Mouse (Mus musculus) CD4-positive helper T cell, adult 2 months (primary cell): ENCODE measurements around the gene Gde1.

Experiments used
- DNase-seq: peaks from one replicate; pipeline ENCODE4 v3.0.0-alpha.2; 2012; ENCODE audit warnings: low read depth, missing footprints, low spot score

The Gde1 gene

DNA sequence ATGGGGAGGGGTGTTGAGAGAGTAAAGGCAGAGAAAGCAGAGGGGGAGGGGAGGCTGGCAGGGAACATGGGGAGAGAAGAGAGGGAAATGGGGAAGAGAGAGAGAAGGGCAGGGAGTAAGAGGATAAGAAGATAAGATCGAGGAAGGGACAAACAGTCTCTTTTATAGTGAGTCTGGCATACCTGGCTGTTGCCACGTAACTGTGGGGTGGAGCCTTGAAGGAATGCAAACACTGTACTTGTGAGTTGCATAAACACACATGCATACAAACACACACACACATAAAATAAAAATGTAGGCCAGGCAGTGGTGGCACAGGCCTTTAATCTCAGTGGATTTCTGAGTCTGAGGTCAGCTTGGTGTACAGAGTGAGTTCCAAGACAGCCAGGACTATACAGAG, 1.6 kb upstream of the Gde1 start:
- no peak for DNase-seq

DNA sequence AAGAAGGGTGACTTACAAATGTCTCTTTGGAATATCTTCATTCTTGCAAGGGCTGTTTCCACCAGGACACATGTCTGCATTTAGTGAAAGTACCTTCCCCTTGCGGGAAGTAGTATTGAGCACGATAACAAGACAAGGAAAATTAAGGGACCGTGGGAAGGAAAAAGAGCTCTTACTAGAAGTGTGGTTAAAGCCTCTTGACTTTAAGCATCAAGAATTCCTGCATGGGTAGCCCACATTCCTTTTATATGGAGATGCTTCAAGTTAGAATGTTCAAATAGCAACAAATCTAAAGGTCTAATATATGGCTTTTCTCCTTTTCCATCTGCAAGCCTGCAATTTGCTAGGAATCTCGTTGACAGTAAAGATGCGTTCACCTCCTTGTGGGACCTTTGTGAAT, 910 bp upstream of the Gde1 start:
- no peak for DNase-seq

DNA sequence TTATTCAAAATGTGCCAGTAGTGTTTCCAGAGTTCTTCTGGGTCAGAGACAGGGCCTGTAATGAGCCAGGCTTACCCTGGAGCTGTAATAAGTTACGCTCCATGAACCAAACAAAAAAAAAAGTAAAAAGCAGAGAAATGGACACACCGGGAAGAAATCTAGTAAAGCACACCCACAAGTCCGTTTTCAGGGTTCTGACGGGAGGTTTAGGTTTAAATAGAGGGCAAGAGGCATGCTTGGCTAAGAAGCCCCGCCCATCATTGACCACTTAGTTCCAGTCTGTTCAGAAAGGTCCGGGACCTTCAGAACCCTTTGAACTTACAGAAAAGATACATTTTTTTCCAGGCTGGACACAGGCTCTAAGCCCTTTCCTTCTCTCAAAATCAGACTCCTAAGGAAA, 473 bp upstream of the Gde1 start:
- DNase-seq = no peak

DNA sequence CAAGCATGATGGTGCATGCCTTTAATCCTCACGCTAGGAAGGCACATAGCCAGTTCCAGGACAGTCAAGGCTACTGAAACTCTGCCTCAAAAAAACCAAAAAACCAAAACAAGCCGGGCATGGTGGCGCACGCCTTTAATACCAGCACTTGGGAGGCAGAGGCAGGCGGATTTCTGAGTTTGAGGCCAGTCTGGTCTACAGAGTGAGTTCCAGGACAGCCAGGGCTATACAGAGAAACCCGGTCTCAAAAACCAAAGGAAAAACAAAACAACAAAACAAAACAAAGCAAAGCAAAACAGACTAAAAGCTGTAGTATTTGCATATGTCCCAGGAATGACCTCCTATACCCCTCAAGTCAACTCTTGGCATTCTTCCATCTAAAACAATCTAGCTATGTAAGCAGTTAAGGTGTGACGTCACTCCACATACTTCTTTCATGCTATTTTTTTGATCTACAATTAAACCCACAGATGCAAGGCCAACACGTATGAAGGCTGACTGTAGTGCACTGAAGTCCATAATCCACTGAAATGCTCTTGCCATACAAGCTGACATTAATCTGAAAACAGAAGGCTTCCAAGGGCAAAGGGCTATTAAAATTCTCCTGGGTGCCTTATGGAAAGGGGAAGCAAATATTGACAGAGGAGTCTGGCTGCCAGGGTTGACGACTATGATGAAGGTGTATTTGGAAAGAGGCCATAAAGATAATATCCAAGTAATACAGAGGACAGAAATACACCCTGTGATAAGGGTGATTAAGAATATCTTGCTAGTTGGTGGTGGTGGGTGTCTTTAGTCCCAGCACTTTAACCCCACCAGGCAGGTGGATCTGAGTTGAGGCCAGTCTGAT, 1.4 kb downstream of the Gde1 start:
- DNase-seq = peak; percentile 44

DNA sequence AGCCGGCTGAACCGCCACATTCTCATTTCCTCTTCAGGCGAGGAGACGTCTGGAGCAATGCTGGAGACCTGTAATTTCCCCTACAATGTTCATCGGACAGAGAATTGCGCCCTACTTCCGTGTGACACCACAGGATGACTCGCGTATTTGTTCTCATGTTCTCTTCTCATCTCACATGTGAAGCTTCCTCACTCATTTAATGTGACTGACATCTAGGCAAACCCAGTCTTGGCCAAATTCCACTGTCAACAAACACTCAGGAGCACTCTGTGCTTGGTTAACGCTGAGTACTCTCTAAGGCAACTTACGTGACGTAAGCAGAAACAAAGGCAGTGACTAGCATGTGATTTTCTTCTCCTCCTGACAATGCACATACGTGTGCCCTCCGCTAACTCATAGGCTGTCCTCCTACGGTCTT, 2.4 kb downstream of the Gde1 start:
- DNase-seq = no peak

DNA sequence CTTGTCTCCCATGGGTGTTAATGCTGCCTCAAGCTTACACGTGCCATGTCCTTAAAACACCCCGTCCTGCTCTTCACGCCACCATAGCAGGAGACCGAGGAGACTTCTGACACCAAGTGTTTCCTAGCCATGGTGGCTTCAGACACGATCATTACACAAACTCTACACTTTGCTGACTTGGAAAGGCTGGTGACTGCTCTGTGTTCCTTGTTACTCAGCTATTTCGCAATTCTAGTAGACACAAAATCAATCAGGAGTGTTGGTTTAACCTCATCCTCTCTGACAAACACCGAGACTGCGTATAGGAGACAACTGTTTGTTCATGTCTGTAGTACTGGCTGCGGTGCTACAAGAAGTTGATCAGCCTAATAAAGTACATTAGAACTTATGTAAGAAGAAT, 6.7 kb downstream of the Gde1 start:
- DNase-seq = no peak

DNA sequence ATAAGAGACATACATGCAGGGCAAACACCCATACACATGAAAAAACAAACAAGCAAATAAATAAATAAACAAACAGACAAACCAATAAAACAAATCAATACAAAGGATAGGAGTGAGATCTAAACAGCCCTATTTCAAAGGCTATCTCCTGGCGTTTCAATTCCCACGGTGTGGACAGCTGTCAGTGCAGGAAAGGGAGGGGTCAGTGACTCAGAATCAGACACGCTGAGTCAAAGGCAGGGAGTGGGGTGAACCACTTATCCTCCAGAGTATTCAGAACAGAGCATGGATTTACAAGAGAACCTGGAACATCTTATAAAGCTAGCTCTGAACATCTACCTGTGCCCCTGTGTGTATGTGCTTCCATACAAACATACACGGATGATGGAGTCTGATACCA, 8.4 kb downstream of the Gde1 start:
- DNase-seq = no peak

GRCm38 (mm10) chr7:118696146-118696545, 9.4 kb downstream of the Gde1 start:
- no peak for DNase-seq

DNA sequence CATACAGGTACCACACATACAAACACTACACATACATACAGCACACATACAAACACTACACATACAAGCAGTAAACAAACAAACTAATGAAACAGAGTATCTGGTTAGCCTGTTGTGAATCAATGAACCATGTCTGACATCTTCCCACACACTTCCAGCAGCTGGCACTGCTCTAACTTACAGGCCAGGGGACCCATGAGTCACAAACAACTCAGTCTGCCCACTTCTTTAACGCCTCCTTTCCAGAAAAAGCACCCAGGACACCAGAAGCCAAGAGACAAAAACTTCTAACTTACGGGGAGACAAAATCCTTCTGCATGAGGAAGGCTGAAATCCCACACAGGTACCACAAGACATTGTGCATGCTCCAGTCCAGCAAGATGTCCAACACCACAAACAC, 14.3 kb downstream of the Gde1 start:
- no peak for DNase-seq

- DNase-seq = no peak
Measured at GRCm38 (mm10) chr7:118689088-118689487, 16.5 kb downstream of the Gde1 start.

- peak; percentile 50 for DNase-seq
Measured at GRCm38 (mm10) chr7:118688199-118688598, 17.4 kb downstream of the Gde1 start.

GRCm38 (mm10) chr7:118676826-118677225, 28.8 kb downstream of the Gde1 start:
- no peak for DNase-seq

DNA sequence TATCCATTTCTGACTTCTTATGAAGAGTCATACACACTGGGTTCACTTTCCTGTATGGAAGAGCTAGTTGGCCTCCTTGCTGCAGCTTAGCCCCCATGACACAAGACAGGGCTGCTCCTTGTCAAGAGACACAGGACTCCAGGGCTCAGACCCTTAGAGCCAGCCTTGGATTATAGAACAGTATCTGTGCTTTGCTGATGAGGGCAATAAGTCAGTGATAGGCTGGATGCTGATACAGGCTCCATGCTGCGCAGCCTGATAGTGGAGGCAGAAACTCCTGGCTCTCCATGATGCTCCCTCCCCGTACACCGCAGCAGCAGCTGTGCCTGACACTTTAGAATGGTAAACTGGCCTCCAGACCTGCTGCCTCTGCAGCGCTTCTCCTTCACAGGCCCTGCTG, 35.4 kb downstream of the Gde1 start:
- no peak for DNase-seq

GRCm38 (mm10) chr7:118667773-118668172, 37.8 kb downstream of the Gde1 start:
- DNase-seq = no peak

DNA sequence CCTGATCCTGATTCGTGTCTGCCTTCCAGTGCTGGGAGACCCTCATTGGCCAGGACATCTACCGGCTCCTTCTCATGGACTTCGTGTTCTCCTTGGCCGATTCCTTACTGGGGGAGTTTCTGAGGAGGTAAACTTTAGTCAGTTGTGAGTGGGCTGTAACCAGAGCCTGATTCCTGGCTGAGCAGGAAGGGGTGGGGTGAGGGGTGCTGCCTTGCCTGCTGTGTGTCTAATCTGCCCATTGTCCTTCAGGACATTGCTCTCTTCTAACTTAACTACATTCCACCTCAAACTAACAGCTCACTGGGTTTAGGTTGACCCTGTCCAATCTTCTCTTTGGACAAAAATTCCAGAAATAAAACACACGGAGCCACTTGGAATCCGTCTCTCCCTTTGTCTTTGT, 48.8 kb downstream of the Gde1 start:
- no peak for DNase-seq

GRCm38 (mm10) chr7:118652572-118653295, 52.8 kb downstream of the Gde1 start:
- no peak for DNase-seq

DNA sequence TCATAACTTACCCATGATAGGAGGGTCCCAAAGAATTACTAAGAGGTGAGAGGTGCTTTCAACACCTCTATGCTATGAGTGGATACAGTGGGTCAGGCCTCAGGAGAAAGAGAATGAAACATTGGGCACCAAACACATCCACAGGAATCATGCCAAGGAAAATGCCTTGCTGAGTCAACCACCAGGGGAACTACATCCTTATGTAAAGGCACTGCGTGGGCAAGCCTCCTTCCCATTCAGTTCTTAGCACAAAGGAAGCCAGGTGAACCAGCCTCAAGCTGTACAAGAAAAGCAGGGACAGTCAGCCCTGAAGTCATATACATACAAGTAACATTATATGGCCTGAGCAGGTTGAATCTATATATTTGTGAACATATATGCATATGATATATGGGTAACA, 54.7 kb downstream of the Gde1 start:
- DNase-seq = no peak

DNA sequence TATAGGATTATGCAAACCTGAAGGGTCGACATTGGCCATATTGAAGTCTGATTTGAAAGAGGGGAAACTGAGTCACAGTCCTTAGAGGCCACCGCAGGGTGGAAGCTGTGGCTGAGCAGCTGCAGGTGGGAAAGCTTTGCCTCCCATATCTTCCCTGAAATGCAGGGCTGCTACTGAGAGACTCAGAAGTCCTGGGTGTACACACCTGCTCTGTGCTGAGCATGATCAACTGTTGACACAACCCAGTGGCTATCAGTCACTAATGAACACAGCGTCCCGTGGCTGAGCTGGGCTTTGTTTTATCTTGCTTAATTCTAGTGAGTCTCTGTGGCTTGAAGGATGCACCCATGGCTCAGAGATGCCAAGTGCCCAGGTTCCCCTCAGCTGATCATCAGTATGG, 55.5 kb downstream of the Gde1 start:
- no peak for DNase-seq

DNA sequence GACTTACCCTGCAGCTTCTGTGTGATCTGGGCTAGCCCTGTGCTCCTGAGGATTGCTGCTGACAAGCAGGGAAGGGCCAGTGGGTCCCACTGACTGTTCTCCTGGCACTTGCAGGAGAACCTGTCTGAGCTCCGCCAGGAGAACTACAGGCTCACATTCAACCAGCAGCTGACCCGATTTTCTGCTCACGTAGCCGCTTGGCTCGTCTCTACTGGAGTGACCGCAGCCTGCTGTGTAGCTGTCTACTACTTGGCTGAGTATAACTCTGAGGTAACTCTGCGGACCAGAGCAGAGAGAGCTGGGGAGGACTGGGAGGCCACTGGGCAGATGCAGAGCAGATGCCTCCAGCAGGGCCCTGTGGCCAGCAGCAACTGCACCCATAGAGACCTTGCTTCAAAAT, 56.2 kb downstream of the Gde1 start:
- no peak for DNase-seq

DNA sequence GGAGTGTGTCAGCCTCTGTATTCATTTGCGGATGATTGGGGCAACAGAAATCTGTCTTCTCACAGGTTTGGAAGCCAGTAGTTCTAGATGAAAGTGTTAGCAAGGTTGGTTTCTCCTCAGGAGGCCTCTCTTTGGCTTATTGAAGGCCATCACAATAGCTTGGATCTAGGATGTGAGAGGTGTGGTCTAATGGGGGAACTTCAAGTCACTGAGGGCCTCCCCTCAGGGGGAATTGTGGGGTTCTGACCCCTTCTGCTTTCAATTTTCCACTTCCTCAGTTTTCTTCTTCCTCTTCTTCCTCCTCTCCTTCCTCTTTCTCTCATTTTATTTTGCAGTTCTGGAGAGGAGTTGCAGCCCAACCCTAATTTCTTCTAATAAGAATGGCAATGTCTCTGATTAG, 59.3 kb downstream of the Gde1 start:
- DNase-seq = no peak
